Mouse (Mus musculus) forebrain, embryonic 13.5 days (tissue): Measurements from ENCODE around the gene Tnmd. TPM values are rescaled to one million over a fixed set of nuclear protein-coding genes. Genes with fewer than 3 reads are reported as not detected.

Experiments used
- ATAC-seq: fragments of 200-750 bp; cut with Nextera tagmentation; 2 replicates; pipeline ENCODE4 v1.8.0; 2017
- H3K27ac ChIP-seq: fragments of 300-500 bp; sonication (generic); 2 replicates; pipeline ENCODE4 v1.5.1; 2015; ENCODE audit warnings: inconsistent platforms, mild to moderate bottlenecking, moderate library complexity
- H3K27me3 ChIP-seq: fragments of 300-500 bp; sonication (generic); 2 replicates; pipeline ENCODE4 v1.6.1; 2015; ENCODE audit warnings: mild to moderate bottlenecking, inconsistent platforms
- H3K36me3 ChIP-seq: fragments of 300-500 bp; sonication (generic); 2 replicates; pipeline ENCODE4 v1.6.1; 2015; ENCODE audit warnings: mild to moderate bottlenecking, inconsistent platforms; ENCODE audit not compliant: poor library complexity, severe bottlenecking
- H3K4me1 ChIP-seq: fragments of 300-500 bp; sonication (generic); 2 replicates; pipeline ENCODE4 v1.6.1; 2015; ENCODE audit warnings: inconsistent platforms
- H3K4me2 ChIP-seq: fragments of 300-500 bp; sonication (generic); 2 replicates; pipeline ENCODE4 v1.6.1; 2015; ENCODE audit warnings: inconsistent platforms, mild to moderate bottlenecking, moderate library complexity
- H3K4me3 ChIP-seq: fragments of 300-500 bp; sonication (generic); 2 replicates; pipeline ENCODE4 v1.5.1; 2015; ENCODE audit warnings: mild to moderate bottlenecking, inconsistent platforms
- H3K9ac ChIP-seq: fragments of 300-500 bp; sonication (generic); 2 replicates; pipeline ENCODE4 v1.6.1; 2015; ENCODE audit warnings: mild to moderate bottlenecking, inconsistent platforms
- H3K9me3 ChIP-seq: fragments of 300-500 bp; sonication (generic); replicated peaks from 2 replicates; pipeline ENCODE4 v1.6.1; 2016; ENCODE audit warnings: inconsistent platforms
- WGBS: fragments of 180-500 bp; shearing (Covaris S2); methylation state at CpG from one replicate; pipeline ENCODE4 v1.1.7; 2015; 5-methylcytosine and 5-hydroxymethylcytosine counted together
- polyA plus RNA-seq: library from polyadenylated mRNA; unstranded; fragments of >200 nt; fragmentation: Nextera tagmentation; extraction: Ambion mirVana; gene quantifications from 2 replicates; pipeline ENCODE4 v1.2.1, GENCODE M21; 2015

Tnmd gene
- polyA plus RNA-seq, result 0.18 and 0.32 TPM in 2 replicates

GRCm38 (mm10) chrX:133850680-133851079, at the start of gene Tnmd:
Gene Tnmd, plus strand, starts transcription at chrX:133850980.
- no peaks in the 10 kb centered on the region for H3K9me3 ChIP-seq
- no peak within 1 kb of the TSS for H3K4me2 ChIP-seq
- no peaks in the 10 kb centered on the region for H3K36me3 ChIP-seq
- no peak for ATAC-seq
- WGBS, result 88% methylated on average over 5 of the region's 5 CpGs
- no peaks in the 10 kb centered on the region for H3K27me3 ChIP-seq
- no peaks in the 10 kb centered on the region for H3K4me1 ChIP-seq
- no peak within 1 kb of the TSS for H3K4me3 ChIP-seq
- H3K27ac ChIP-seq, result no peak within 1 kb of the TSS
- H3K9ac ChIP-seq, result no peak within 1 kb of the TSS

DNA sequence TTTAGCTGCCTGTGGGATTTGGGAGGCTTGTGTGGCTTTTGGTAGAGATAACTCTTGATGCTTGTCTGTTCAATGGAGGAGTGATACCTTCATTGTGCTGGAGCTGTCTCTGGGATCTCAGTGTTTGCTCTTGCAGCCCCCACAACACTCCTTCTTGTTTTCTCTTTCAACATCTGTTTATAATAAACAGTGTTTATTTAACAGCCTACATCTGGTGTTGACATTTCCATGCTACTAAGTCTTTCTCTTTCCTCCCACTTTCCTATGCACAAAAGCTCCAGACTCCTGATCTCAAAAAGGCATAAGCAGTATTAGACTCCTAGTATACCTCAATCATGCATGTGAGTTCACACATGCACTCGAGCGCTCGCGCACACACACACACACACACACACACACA, 2.9 kb downstream of the Tnmd start:
- no peak for ATAC-seq
- 95% methylated on average over 4 of the region's 4 CpGs for WGBS
- H3K27ac ChIP-seq, result no peak overlapping the region
- no peak overlapping the region for H3K4me3 ChIP-seq
- no peaks in the 10 kb centered on the region; the same call in 1 of the 2 replicates for H3K27me3 ChIP-seq
- no peaks in the 10 kb centered on the region for H3K36me3 ChIP-seq
- H3K4me1 ChIP-seq, result no peaks in the 10 kb centered on the region
- H3K9ac ChIP-seq, result no peak overlapping the region
- H3K9me3 ChIP-seq, result no peaks in the 10 kb centered on the region
- no peak overlapping the region for H3K4me2 ChIP-seq

GRCm38 (mm10) chrX:133869743-133870142, 19.0 kb downstream of the Tnmd start:
- no peaks in the 10 kb centered on the region for H3K9me3 ChIP-seq
- no peak for ATAC-seq
- no peaks in the 10 kb centered on the region for H3K36me3 ChIP-seq
- no peaks in the 10 kb centered on the region for H3K27me3 ChIP-seq
- H3K9ac ChIP-seq, result no peak overlapping the region
- H3K4me3 ChIP-seq, result no peak overlapping the region
- H3K4me1 ChIP-seq, result no peaks in the 10 kb centered on the region
- no peak overlapping the region for H3K27ac ChIP-seq
- H3K4me2 ChIP-seq, result no peak overlapping the region
- WGBS, result 95% methylated on average over 6 of the region's 6 CpGs

DNA sequence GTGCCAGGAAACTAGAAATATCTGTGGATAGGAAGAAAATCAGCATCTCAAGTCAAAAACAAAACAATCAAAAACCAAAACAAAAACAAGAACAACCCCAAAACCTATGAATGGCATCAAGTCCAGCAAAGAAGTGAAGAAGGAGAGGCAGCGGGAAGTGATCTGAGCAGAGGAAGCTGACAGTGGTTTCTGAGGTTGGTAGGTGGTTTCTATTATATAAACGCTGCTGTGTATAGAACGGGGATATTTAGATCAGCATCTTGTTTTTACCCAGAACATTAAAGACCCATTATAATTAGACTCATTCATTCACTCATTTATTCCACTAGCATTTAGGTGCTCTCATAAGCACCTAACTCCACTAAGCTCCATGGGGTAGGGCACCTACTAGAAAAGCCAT, 36.5 kb downstream of the Tnmd start:
- Histone ChIP-seq H3K9me3 (no peaks in the 10 kb centered on the region), H3K4me2 (no peak overlapping the region), H3K36me3 (peaks cover 20% of the 10 kb centered on the region), H3K9ac (no peak overlapping the region), H3K4me3 (no peak overlapping the region), H3K4me1 (no peaks in the 10 kb centered on the region), H3K27ac (no peak overlapping the region), H3K27me3 (no peaks in the 10 kb centered on the region)
- 93% methylated on average over 3 of the region's 3 CpGs for WGBS
- ATAC-seq, result no peak

DNA sequence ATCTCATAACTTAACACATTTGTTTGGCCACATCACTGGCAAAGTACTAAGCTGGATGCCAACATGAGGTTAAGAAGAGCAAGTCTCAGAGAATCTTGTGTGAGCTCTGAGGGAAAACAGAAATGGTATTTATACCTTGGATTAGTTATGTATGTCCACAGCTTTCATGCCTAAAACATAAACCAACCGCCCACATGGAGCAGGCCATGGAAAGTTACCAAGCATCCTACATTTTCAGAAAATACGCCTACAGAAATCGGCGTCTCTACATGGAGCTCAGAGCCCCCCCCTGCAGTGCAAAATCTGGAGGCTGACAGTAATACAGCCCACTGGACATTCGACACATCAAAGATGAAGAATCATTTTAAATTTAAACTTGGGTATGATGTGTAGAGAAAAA, 37.3 kb downstream of the Tnmd start:
- Histone ChIP-seq H3K9me3 (no peaks in the 10 kb centered on the region), H3K27me3 (no peaks in the 10 kb centered on the region), H3K4me2 (no peak overlapping the region), H3K9ac (no peak overlapping the region), H3K27ac (no peak overlapping the region), H3K4me3 (no peak overlapping the region), H3K4me1 (no peaks in the 10 kb centered on the region), H3K36me3 (peaks cover 21% of the 10 kb centered on the region)
- ATAC-seq, result no peak
- WGBS, result 89% methylated on average over 5 of the region's 5 CpGs

- peaks cover 21% of the 10 kb centered on the region for H3K36me3 ChIP-seq
- H3K27ac ChIP-seq, result peak within 1 kb of the TSS; percentile 35
- H3K4me2 ChIP-seq, result peak within 1 kb of the TSS; percentile 59
- H3K27me3 ChIP-seq, result no peaks in the 10 kb centered on the region
- no peaks in the 10 kb centered on the region for H3K4me1 ChIP-seq
- peak within 1 kb of the TSS; percentile 79 for H3K9ac ChIP-seq
- peak within 1 kb of the TSS; percentile 54 for H3K4me3 ChIP-seq
- no peaks in the 10 kb centered on the region for H3K9me3 ChIP-seq
- ATAC-seq, result peak; percentile 98
- WGBS, result 21% methylated on average over 33 of the region's 33 CpGs
Measured at GRCm38 (mm10) chrX:133898014-133898542, 47.3 kb downstream of the Tnmd start, which contains the start of gene Tspan6. Gene Tspan6, minus strand, starts transcription at chrX:133898429.

DNA sequence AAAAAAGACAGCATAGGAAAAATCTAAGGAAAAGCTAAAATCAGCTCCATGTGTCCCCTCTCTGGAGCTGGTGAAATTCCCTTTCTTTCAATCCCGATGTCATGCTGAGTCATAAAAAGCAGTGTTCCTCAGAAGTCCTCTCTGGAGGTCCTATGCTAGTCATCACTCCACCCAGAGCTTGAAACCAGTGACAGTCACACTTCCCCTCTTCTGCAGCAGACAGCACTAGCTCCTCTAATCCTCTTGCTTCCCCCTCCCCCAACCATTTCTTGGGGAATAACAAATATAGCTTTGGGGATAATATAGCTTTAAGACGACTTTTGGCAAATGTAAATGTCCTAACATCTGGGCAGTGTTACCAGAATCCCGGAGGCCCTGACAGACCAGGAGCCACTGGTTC, 57.5 kb downstream of the Tnmd start, which contains the start of gene Srpx2:
Srpx2 (plus strand) TSS at position 166 of the 400 bp plus-strand sequence.
- Histone ChIP-seq H3K9ac (no peak within 1 kb of the TSS), H3K36me3 (no peaks in the 10 kb centered on the region), H3K9me3 (no peaks in the 10 kb centered on the region), H3K4me3 (no peak within 1 kb of the TSS), H3K4me2 (no peak within 1 kb of the TSS), H3K27me3 (no peaks in the 10 kb centered on the region), H3K4me1 (no peaks in the 10 kb centered on the region), H3K27ac (no peak within 1 kb of the TSS)
- WGBS, result 51% methylated on average over 3 of the region's 3 CpGs
- ATAC-seq, result no peak

- H3K9ac ChIP-seq, result no peak overlapping the region
- H3K36me3 ChIP-seq, result no peaks in the 10 kb centered on the region
- no peak overlapping the region for H3K4me3 ChIP-seq
- no peaks in the 10 kb centered on the region for H3K4me1 ChIP-seq
- H3K27ac ChIP-seq, result no peak overlapping the region
- no peaks in the 10 kb centered on the region for H3K9me3 ChIP-seq
- no peaks in the 10 kb centered on the region for H3K27me3 ChIP-seq
- no peak for ATAC-seq
- WGBS, result 32% methylated on average over 10 of the region's 10 CpGs
- no peak overlapping the region for H3K4me2 ChIP-seq
Measured at GRCm38 (mm10) chrX:133911397-133912103, 60.8 kb downstream of the Tnmd start.

DNA sequence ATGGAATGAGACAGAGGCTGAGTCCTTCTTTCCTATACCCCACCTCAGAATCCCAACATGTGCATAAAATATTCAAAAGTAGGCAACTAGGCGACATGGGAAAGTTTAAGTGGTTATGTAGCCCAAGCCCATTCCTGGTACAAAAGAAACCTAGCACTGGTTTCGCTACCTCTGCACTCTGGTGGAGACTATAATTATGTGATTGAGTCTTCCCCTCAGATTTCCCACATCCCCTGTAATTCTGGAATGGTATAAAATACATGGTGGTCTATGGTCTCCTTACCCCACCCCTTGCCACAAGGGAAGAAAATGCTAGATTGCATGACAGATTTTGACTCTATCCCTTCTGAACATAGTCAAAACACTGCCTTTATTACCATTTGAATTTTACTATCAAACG, 62.2 kb downstream of the Tnmd start:
- H3K4me2 ChIP-seq, result no peak overlapping the region
- no peak overlapping the region for H3K27ac ChIP-seq
- no peak overlapping the region for H3K4me3 ChIP-seq
- no peaks in the 10 kb centered on the region for H3K27me3 ChIP-seq
- no peaks in the 10 kb centered on the region for H3K9me3 ChIP-seq
- 88% methylated on average over 3 of the region's 3 CpGs for WGBS
- H3K4me1 ChIP-seq, result no peaks in the 10 kb centered on the region
- no peak overlapping the region for H3K9ac ChIP-seq
- no peaks in the 10 kb centered on the region for H3K36me3 ChIP-seq
- no peak for ATAC-seq

DNA sequence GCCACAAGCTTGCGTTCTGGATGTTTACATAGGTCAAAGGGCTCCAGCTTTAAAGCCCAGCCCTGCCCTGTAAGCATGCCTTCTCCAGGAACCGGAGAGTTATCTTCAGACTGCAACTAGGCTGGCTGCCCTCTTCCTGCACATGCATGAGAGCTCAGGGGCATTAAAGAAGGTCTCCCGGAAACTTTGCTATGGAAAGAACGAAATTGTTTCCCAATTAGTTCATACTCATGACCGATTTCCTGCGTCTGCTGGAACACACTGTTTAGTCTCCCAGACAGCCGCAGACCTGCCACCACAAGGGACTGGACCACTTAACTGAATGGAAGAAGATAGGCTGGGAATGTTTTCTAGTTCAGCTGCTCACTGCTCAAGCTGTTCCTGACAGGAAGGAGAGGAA, 63.4 kb downstream of the Tnmd start:
- Histone ChIP-seq H3K9me3 (no peaks in the 10 kb centered on the region), H3K27ac (no peak overlapping the region), H3K4me2 (no peak overlapping the region), H3K9ac (no peak overlapping the region), H3K27me3 (no peaks in the 10 kb centered on the region), H3K4me3 (no peak overlapping the region), H3K36me3 (no peaks in the 10 kb centered on the region), H3K4me1 (no peaks in the 10 kb centered on the region)
- no peak for ATAC-seq
- 69% methylated on average over 7 of the region's 7 CpGs for WGBS
